Mouse (Mus musculus): ENCODE results near the gene Tdrd7. TPM values are rescaled to one million over a fixed set of nuclear protein-coding genes. Genes with fewer than 3 reads are reported as not detected.

Tdrd7 gene
- total RNA-seq (2021), result 1 to 10 TPM; 9.1 to 9.4 TPM
- long read RNA-seq, experiment 1, partial matches to known transcripts, result 0 of 1 reads
- long read RNA-seq, experiment 1, other reads (novel, unspliced or antisense), result 1 of 1 reads
- long read RNA-seq, experiment 2, partial matches to known transcripts, result 1 of 4 reads
- long read RNA-seq, experiment 2, other reads (novel, unspliced or antisense), result 1 of 4 reads

DNA sequence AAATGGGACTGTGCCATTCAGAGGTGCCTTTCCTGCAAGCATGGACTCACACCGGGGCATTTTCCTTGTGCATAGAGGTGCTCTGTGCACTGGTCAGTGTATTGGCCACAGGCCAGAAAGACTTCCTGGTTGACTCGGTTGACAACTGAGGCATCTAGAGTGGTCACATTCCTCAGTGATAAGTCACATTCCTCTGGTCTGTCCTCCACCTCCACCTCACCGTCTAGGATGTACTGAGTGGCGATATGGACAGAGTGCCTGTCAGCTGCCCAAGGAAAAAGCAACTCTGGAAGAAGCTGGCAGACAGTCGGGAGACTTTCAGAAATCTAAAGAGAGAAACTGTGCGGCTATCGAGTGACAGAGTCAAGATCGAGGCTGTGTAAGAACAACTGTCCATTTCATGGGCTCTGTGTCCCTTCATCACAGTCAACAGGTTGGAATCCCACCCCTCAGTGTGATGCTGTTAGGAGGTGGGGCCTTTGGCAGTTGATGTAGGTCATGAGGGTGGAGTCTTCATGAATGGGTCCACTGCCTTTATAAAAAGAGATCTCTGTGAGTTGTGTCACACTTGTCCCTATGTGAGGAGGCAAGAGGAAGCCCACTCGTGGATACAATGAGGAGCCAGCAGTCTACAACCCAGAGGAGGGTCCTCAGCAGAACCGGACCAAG, at the start of gene Tdrd7:
Gene Tdrd7 (plus strand): TSS at position 564 of the 669 bp plus-strand sequence.
- DNase-seq, result no peak

DNA sequence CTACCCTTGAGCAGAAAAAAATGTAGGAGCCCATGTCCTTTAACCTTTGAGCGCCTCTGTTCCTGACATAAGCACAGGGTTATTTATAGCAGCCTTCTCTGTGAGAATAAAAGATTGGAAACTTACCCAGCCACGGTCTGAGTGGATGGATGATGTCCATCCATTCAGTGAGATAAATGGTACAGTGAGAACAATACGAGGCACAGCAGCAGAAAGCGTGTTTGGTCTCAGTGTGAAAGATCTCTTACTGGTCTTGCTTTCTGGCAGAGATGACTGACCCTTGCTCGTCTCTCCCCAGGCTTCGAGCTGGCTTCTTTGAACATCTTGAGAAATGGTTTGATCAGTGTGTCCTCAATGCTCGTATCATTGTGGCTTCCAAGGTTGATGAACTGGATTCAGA, 48.0 kb upstream of the Tdrd7 start:
- no peak for DNase-seq

DNA sequence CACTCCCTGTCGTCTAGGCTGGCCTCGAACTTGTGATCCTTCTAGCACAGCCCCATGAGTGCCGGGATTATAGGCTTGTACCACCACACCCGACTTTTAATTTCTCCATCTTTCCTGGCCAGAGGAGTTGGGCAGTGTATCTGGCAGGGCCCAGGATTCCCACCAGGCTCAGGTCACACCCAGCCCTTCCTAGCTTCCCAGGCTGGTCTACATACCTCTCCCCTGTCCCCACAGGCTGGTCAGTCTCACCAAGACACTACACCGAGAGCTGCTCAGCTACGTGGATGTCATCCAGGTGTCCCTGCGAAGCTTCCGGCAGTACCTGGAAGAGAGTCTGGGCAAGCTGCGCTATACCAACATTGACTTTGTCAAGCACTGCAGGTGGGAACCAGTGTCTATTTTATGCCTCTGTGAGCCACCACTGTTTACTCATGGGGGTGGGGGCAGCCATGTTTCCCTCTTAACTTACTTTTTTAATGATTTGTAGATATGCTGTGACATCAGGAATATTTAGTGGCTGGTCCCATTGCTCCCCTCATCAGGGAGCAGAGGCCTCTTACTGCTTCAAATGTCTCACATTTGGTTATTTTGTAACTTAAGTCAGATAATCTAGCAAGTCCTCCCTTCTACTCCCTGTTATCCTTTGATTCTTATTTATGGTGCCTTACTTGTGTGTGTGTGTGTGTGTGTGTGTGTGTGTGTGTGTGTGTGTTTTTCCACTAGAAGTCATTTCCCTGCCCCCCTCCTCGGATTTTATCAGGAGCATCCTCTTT, 43.3 kb upstream of the Tdrd7 start:
- DNase-seq, result no peak

DNA sequence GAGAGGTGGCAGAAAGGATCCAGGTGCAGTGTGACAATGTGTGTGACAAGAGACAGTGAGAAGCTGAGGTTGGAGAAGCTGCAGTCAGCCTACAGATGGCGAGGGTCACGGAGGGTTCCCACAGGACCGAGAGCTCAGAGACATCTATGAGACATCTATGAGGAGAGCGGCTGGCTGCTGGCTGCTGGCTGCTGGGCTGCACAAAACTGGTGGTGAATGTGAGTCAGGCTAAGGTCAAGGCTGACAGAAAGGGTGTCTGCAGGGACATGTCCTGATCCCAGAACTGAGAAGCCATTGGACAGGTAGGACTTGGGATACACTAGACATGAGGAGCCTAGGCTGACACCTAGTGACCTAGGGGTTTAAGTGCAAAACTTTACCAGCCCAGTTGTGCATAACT, 41.1 kb upstream of the Tdrd7 start:
- no peak for DNase-seq

DNA sequence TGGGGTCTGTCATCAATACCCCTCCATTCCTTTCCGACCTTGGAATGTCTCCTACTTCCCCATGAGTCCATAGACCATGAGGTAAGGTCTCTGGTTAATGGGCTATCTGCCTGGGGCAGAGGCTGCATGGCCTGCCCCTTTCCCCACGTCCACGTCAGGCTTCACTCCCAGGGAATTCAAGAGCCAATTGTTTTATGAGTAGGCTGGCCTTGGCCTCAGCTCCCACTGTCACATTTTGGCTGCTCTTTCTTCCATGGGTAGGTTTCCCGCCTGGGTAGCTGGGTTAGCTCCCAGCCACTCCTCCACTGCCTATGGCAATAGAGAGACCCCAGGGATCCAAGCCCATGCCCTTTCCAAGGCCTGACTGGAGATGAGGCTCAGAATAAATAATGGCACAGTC, 36.6 kb upstream of the Tdrd7 start:
- no peak for DNase-seq

DNA sequence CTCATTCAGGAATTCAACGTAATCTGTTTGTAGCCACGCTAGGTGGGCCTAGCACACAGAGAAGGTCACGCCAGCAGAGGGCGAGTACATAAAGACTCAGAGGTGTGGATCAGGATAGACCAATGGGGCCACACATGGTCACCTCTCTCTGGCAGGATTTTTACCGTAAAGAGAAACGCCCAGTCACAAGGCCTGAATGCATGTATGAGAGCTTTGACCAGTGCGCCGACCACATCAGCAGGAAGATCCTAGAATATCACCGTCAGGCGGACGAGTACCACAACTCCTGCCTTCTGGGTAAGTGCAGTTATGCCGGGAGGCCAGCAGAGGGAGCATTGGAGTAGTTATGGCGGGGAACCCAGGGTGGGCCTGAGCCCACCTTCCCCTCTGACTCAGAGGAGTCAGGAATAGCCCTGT, 23.5 kb upstream of the Tdrd7 start:
- DNase-seq, result no peak

DNA sequence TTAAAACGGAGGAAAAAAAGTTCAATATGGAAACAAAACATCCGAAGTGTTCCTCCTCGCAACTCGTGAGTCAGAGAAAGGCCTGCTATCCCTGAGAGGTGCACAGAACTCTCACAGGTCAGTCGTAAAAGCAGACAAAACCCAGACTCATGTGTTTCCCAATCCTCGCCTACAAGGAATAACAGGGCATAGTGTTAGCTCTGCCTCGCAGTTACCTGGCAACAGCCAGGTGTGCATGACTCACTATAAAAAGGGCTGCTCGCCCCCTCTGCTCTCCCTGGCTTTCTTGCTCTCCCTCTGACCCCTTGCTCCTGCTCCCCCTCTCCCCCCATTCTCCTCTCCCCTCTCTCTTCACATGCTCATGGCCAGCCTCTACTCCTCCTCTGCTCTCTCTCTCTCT, 17.4 kb upstream of the Tdrd7 start:
- no peak for DNase-seq

DNA sequence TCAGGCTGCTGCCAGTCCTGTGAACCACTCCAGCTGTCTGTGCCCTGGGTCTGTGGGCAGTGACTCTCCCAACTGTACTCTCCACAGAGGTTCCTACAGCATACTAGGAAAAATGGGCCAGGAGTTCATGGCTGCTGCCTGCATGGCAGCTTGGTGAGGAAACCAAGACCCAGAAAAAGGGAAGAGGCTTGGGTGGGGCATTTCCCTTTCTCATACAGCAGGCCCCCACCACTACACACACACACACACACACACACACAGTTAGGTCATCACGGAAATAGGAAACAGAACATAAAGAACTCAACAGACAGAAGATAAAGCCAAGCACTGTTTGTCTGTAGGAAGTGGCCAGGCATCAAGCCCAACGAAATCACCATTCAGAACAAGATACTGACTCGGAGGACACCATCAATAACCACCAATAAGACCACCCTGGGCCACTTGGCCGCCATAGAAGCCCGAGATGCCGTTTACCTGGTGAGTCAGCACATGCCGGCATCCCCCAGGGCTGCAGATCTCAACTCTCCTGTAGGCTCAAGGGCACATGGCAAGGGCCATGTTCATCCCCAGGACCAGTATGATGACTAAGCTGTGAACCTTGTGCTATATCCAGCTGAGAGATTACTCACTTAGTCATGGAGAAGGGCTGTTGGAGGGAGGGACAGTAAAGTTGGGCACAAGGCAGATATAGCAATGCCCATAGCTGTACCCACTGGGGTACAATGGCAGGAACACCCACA, 15.9 kb upstream of the Tdrd7 start:
- no peak for DNase-seq

DNA sequence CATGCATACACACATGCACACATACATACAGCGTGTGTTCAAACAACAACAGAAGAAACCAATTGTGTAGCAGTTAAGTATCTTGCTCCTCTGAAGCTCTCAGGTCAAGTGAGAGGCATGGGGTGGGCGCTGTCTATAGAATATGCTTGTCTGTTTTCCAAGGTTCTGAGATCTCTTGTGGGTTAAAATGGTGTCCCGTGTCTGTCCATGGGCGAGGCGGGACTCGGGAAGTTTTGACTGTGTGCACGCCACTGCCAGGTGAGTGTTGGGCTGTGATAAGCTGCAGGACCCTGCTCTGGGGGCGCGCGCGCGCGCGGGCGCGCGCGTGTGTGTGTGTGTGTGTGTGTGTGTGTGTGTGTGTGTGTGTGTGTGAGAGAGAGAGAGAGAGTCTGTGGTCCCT, 13.3 kb upstream of the Tdrd7 start:
- DNase-seq, result no peak

DNA sequence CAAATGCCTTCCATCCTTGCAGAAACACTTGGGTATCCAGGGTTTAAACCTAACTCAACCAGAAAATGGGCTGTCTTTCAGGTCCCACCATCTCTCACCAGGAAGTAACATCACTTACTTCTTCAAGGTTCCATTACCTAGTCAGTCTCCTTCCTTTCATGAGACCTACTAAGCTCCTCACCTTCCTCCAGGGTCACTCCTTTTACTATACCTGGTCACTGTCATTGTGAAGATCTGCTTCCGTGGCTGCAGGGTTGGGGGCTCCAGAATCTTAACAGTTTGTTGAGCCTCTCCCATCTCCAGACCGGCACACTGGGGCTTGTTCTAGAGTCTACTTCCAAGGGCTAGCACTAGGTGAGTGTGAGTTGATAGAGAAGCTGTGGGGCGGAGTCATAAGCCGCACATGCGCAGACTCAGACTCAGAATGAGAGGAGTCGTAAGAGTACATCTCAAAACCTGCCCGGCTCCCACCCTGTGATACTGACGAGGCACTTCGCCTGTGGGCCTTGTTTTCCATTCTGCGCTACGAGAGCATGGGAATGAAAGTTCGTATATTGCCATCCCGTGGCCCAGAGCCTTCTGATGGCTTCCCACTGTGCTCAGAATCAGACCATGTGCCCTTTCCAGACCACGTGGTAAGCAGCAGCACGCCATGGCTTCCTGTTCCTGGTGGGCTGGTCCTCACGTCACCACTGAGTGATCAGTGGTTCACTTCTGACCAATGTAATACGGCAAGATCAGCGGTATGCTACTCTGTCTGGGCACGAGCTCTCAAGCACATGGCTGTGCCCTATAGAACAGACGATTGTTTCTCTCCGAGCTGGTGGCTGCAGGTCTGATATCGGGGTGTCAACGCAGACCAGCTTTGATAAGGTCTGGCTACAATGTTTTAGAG, 11.9 kb upstream of the Tdrd7 start:
- DNase-seq, result no peak

DNA sequence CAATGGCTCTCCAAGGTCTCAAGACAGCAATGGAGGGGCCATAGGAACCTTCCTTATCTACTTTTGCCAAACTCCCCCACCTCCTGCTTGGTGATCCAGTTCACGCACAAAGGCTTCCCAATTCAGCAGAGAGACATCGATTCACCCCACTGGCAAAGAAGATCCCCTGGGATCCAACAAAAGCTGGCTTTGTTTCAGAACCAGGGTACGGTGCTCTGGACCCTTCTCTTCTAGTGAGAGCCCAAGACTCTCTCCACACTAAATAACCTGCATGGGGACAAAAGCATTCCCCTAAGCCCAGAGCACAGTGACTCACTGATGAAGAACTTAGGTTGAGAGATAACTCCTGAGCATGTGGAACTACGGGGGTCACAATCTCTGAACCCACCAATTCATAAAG, 9.9 kb upstream of the Tdrd7 start:
- DNase-seq, result no peak

DNA sequence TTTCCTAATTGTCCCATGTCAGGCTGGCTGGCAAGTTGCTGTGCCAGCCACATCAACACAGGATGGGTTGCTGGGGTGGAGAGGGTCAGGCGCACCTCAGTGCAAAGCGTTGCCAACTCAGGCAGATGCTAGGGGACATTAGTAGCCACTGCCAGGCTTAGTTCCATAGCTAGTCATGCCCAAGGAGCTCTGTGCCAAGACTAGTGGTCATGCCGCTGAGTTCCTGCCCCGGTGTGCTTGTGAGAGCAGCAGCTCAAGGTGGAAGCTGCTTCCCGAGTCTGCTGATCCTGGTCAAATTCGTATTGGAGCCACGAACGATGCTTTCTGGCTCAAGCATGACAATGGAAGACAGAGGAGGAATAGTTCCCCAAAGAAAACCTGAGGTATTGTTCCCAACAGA, 9.0 kb upstream of the Tdrd7 start:
- no peak for DNase-seq

DNA sequence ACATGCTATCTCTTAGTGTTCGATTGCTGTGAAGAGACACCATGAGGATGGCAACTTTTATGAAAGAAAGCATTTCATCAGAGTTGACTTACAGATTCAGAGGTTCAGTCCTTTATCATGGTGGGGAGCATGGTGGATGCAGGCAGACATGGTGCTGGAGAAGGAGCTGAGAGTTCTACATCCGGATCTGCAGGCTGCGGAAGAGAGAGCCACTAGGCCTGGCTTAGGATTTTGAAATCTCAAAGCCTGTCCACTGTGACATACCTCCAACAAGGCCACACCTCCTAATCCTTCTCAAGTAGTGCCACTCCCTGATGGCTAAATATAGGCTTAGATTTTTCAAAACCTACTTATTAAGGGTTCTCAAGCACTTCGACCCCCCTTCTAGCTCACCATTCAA, 8.4 kb upstream of the Tdrd7 start:
- DNase-seq, result no peak

DNA sequence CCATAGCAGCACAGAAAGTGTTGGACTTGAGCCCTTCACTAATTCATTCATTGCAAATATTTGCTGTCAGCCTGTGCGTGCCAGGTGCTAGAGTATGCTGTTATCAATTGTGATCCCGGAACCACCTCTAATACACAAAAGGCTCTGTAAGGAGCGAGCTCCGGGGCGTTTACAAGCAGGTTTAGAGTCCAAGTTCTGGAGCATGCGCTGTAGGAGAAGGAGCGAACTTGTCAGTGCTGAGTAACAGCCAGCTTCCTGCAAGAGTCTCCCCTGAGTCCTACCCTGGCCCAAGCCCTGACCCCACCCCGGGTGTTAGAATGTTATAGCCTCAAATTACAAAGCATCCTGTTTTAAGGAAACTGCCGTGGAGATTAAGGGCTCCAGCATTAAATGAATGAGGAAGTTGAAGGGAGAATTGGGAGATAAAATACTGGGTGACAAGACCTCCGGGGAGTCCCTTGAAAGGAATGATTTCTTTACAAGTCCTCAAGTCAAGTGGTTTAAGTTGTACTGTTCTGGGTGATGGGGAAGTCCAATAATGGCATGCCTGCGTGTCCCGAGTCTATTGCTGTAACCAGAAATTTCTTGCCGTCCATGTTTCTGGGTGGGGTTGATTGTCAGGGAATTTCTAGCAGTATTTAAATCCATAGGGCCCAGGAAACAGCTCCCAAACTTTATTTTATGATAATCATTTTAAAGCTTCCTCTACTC, 758 bp downstream of the Tdrd7 start:
- DNase-seq, result peak; percentile 32

DNA sequence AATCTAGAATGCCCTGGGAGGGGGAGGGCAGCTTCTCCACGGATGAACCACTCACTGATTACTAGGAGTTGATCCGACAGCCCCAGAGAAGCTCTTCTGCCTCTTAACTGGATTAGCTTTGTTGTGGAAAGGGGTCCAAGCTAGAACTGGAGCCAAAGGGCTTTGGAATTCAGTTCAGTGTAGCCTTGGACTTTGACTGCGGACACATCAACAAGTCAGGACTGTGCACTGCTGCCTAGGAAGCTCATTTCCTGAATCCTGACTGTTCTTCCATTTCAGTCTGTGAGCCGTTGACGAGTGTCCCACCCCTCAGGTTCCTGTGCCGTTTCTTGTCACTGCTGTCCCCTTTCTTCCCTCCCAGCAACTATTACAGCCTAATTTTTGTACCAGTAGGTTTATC, 1.6 kb downstream of the Tdrd7 start:
- no peak for DNase-seq

DNA sequence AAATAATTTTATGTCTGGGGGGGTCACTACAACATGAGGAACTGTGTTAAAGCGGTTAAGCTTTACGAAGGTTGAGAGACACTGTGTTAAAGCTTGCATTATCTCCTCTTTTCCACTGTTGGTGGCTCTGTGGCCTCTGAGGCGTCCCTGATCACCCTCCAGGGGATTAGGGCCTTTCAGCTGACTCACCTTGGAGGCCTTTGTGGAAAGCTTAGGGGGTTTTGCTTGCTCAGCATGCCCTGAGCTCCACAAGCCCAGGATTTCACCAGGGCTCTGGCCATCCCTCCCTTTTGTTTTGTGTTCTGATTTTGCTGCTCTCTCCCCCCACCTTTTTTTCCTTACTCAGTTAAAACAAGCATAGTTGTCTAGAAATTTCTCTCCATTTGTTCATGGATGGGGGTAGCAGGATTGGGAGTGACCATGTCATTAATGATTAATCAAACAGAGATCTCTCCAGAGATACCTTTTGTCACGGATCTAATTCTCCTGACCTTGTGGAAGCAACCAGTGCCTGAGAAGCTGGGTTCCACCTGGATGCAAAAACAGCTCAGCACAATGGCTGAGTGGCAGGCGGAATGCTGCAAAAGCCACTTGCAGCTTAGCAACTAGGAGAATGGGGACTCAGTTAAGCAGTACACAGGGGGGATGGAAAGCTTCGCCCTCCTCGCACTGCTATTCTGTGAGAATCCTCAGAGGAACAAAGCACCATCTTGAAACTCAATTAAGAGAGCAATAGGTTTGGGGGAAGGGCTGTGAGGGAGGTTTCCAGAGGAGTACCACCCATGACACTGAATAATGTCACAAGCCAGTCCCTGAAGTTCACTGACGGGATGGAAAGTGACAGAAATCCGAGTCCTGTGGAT, 2.6 kb downstream of the Tdrd7 start:
- DNase-seq, result peak; percentile 14

DNA sequence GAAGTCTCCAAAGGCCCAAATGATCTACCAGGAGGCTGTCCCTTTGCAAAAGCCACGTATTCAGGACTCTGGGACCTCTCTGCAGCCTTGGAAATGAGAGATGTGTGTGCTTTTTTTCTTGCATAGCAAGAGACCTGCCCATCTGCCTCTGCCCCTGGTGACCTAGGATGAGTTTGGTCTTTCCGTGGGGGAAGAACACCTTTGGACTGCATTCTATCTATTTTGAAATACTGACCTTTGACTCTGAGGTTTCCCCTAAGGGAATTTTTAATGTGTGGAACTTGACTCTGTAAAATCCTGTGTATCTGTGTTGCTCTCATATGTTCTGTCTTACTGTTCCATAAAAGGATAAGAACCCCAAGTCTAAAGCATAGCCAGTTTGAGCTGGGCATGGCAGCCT, 3.9 kb downstream of the Tdrd7 start:
- no peak for DNase-seq

DNA sequence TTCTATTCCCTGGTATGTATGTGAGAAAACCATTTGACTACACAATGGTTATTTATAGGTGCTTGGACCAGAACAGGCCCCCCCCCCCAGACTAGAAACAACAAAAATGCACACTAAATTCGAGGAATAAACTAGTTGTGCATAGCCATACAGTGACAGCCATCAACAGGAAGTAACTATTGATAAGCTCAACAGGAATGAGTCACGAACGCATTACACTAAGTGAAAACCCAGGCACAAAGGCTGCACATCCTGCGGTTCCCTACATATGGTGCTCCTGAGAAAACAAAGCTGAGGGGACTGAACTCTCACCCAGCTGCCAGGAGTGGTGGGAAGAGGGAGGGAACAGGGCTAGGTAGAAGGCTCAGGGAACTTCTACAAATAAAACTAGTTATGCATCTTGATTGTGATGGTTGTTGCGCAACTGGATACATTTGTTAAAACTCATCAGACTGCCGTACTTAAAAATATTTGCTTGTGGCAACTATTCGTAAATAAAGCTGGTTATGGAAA, 5.0 kb downstream of the Tdrd7 start:
- DNase-seq, result no peak

DNA sequence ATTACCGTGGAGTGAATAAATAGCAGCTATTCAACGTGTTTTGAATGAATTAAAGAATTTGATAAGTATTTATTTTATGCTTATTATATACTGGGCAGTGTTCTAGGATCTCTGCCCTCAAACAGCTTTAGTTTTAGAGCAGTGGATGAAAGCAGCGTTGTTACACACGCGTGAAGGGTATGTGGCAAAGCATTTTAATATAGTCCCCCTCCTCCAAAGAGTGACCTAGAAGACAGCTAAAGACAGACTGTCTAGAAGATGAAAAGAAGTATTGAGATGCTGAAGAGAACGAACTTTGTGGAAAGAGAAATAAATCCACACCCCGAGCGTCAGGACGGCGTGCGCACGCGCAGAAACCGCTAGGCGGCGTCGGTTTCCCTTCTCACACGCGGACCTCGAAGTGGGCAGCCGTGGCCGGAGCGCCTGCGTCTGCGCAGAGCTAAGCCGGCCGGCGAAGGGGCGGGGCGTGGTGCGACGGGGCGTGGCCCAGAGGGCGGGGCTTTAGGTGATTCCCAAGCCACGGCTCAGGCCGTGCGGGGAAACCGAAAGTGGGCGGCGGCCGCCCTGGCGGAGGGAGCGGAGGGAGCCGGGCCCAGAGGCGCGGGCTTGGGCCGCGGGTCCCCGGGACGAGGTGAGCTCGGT, 6.8 kb downstream of the Tdrd7 start:
- peak; percentile 98 for DNase-seq
